Comparison of ENCODE assay signal across 8 mouse cellular contexts in genomic region chr17:85633619-85634018, GRCm38 (mm10). TPM values are rescaled to one million over a fixed set of nuclear protein-coding genes. Genes with fewer than 3 reads are reported as not detected.
DNase-seq lines count a peak whose midpoint lies in the region; ATAC-seq and TF ChIP-seq lines count a peak whose summit lies in the region.

No protein-coding gene starts in this region.

- DNase-seq in forebrain, embryonic 10.5 days (ENCODE audit: extremely low spot score, low spot score): peak; percentile 83
- peak; percentile 71 to 91 for DNase-seq in adrenal gland, adult (ENCODE audit: inconsistent age in 2 of 2, low spot score in 1 of 2)
- peak; percentile 85 for DNase-seq in embryo, embryonic 11 days
- peak; percentile 71 to 88 for DNase-seq in layer of hippocampus, adult 2 months (ENCODE audit: low spot score in 2 of 2)
- peak; percentile 78 for DNase-seq in lung, postnatal 14 days

- H3K27me3 ChIP-seq in forebrain, embryonic 10.5 days (ENCODE audit: poor library complexity, severe bottlenecking): peaks cover 66% of the 10 kb centered on the region
- peaks cover 66% of the 10 kb centered on the region for H3K27me3 ChIP-seq in forebrain, embryonic 12.5 days
- peaks cover 9% of the 10 kb centered on the region for H3K27me3 ChIP-seq in small intestine, adult 2 months (ENCODE audit: control insufficient read depth, insufficient read depth, low read length)

- H3K27ac ChIP-seq in forebrain, embryonic 10.5 days: no peak overlapping the region
- H3K27ac ChIP-seq in forebrain, embryonic 12.5 days: no peak overlapping the region
- H3K27ac ChIP-seq in layer of hippocampus, adult 2 months: no peak overlapping the region
- H3K27ac ChIP-seq in small intestine, adult 2 months (ENCODE audit: insufficient read depth, low read depth, low read length): no peak overlapping the region

- no peaks in the 10 kb centered on the region for H3K9me3 ChIP-seq in forebrain, embryonic 10.5 days
- H3K9me3 ChIP-seq in forebrain, embryonic 12.5 days: no peaks in the 10 kb centered on the region

- H3K4me2 ChIP-seq in forebrain, embryonic 12.5 days: no peak overlapping the region

- 0 out of 2 replicates have a peak, but pooled peaks cover under 1% of the 10 kb centered on the region for H3K36me3 ChIP-seq in forebrain, embryonic 10.5 days (replicated peaks)
- H3K36me3 ChIP-seq in forebrain, embryonic 12.5 days (replicated peaks): no peaks in the 10 kb centered on the region
- no peaks in the 10 kb centered on the region for H3K36me3 ChIP-seq in small intestine, adult 2 months (ENCODE audit: control insufficient read depth, insufficient read depth, low read length)

- peak; percentile 74 for TF ChIP-seq CTCF in layer of hippocampus, adult 2 months (conservative IDR thresholded peaks at IDR 0.05)
- TF ChIP-seq CTCF in small intestine, adult 2 months (IDR thresholded peaks at IDR 0.05; ENCODE audit: extremely low read depth, insufficient read length, insufficient replicate concordance, low read depth, low read length): peak; percentile 82

- TF ChIP-seq POLR2A in small intestine, adult 2 months (IDR thresholded peaks at IDR 0.05; ENCODE audit: low read depth, low read length): no peak

- H3K9ac ChIP-seq in forebrain, embryonic 12.5 days: no peak overlapping the region

- H3K4me3 ChIP-seq in forebrain, embryonic 10.5 days: no peak overlapping the region
- no peak overlapping the region for H3K4me3 ChIP-seq in forebrain, embryonic 12.5 days (replicated peaks)
- H3K4me3 ChIP-seq in layer of hippocampus, adult 2 months: no peak overlapping the region
- H3K4me3 ChIP-seq in small intestine, adult 2 months (ENCODE audit: low read depth, low read length): no peak overlapping the region

- WGBS in forebrain, embryonic 10.5 days: 2% methylated on average over 13 of the region's 13 CpGs
- 2% methylated on average over 13 of the region's 13 CpGs for WGBS in forebrain, embryonic 12.5 days
- under 1% methylated on average over 13 of the region's 13 CpGs for WGBS in small intestine, adult 2 months

- peaks cover 41% of the 10 kb centered on the region for H3K4me1 ChIP-seq in forebrain, embryonic 10.5 days
- peaks cover 19% of the 10 kb centered on the region for H3K4me1 ChIP-seq in forebrain, embryonic 12.5 days
- no peaks in the 10 kb centered on the region for H3K4me1 ChIP-seq in small intestine, adult 2 months (ENCODE audit: control insufficient read depth, insufficient read depth, insufficient read length, low read length)

- ATAC-seq in forebrain, embryonic 12.5 days (ENCODE audit: low FRiP score): no peak
- ATAC-seq in granulocyte monocyte progenitor cell, adult 5-6 weeks (replicated peaks; ENCODE audit: poor library complexity, severe bottlenecking): peak; percentile 84

RNA-seq across cellular contexts. Expression of gene Six3, which starts 20.2 kb away (rescaled TPM):
- polyA plus RNA-seq in forebrain, embryonic 10.5 days (2016; fragmentation: Nextera tagmentation; extraction: Ambion mirVana): 13.1 and 15.5 TPM in 2 replicates
- 26.1 and 27.4 TPM in 2 replicates for polyA plus RNA-seq in forebrain, embryonic 12.5 days (2016; fragmentation: Nextera tagmentation; extraction: Ambion mirVana)
- not detected in 2 replicates for total RNA-seq in granulocyte monocyte progenitor cell, adult 5-6 weeks (2014; fragmentation: Nextera tagmentation)
- not detected in 2 replicates for total RNA-seq in granulocyte monocyte progenitor cell, adult 5-6 weeks (2017)
- total RNA-seq in layer of hippocampus, adult 2 months (2021): under 1 TPM in 1 of 2 experiments, not detected in 1; 0.20 TPM
- not detected in 2 replicates for polyA plus RNA-seq in small intestine, adult 2 months (2012; rRNA removed)

RNA-seq across cellular contexts. Expression of gene Six2, which starts 54.5 kb away (rescaled TPM):
- 9.7 and 10.9 TPM in 2 replicates for polyA plus RNA-seq in forebrain, embryonic 10.5 days (2016; fragmentation: Nextera tagmentation; extraction: Ambion mirVana)
- polyA plus RNA-seq in forebrain, embryonic 12.5 days (2016; fragmentation: Nextera tagmentation; extraction: Ambion mirVana): 6.9 and 9.5 TPM in 2 replicates
- total RNA-seq in granulocyte monocyte progenitor cell, adult 5-6 weeks (2014; fragmentation: Nextera tagmentation): not detected in 2 replicates
- total RNA-seq in granulocyte monocyte progenitor cell, adult 5-6 weeks (2017): not detected in 2 replicates
- under 1 TPM in 1 of 2 experiments, not detected in 1; 0.33 TPM for total RNA-seq in layer of hippocampus, adult 2 months (2021)
- 3.7 TPM in 1 of 2 replicates, not detected in the other for polyA plus RNA-seq in small intestine, adult 2 months (2012; rRNA removed)

Comparison
In these comparisons a context has a peak if more than half of its experiments do, and no peak if none do; other contexts are left out.
1. RNA of gene Six3, which starts 20.2 kb away (polyA plus RNA-seq): 26.1 to 27.4 TPM in forebrain, embryonic 12.5 days and 13.1 to 15.5 TPM in forebrain, embryonic 10.5 days; not detected in small intestine, adult 2 months; every median in the first group is over 10 times any median in the second.
2. Peak in every context shown above with its lines, with median percentiles within 50 percentile points of each other: DNase-seq.